Mouse (Mus musculus) left cerebral cortex, adult 2 months (tissue): ENCODE results near the gene Cdip1. TPM values are rescaled to one million over a fixed set of nuclear protein-coding genes. Genes with fewer than 3 reads are reported as not detected.
"Not testable (repeated sequence)": the region's sequence is repeated elsewhere in the genome, so short reads cannot be mapped to it uniquely, and the experiment has no call there.

Experiments
- DNase-seq, 2 experiments: peaks; one replicate each; pipeline ENCODE4 v3.0.0; 2021 to 2022; ENCODE audit warnings: low spot score in 2 of 2, mixed read lengths in 1 of 2; ENCODE audit errors: extremely low spot score in 1 of 2
- H3K27ac ChIP-seq: fragments of 200-600 bp; 2 replicates; pipeline ENCODE4 v1.8.1; 2022
- H3K4me3 ChIP-seq: fragments of 200-600 bp; 2 replicates; pipeline ENCODE4 v1.8.1; 2022
- CTCF ChIP-seq: fragments of 200-600 bp; IDR thresholded peaks from 2 replicates; pipeline ENCODE4 v1.8.1; 2022; ENCODE audit warnings: antibody characterized with exemption, mild to moderate bottlenecking, moderate library complexity
- intact Hi-C: fragments of 180-260 bp; cut with DNase I; formaldehyde crosslinking; loops from one replicate; pipeline ENCODE4 v1.15.1; 2025
- long read RNA-seq, 2 experiments: library from polyadenylated mRNA; stranded (forward); transcript quantifications; one replicate each; pipeline ENCODE4 v2.0.0; 2021; ENCODE audit warnings: borderline mapping rate in 2 of 2
- total RNA-seq, 2 experiments: library from RNA; stranded (reverse); gene quantifications; 2 replicates each; pipeline ENCODE4 v1.2.3; 2021

The Cdip1 gene
- total RNA-seq = 100 to 1,000 TPM; 189 to 204 TPM
- long read RNA-seq, experiment 1, full-length matches to known transcripts = 382 of 451 reads
- long read RNA-seq, experiment 1, partial matches to known transcripts = 17 of 451 reads
- long read RNA-seq, experiment 1, other reads (novel, unspliced or antisense) = 52 of 451 reads
- long read RNA-seq, experiment 2, full-length matches to known transcripts = 206 of 251 reads
- long read RNA-seq, experiment 2, partial matches to known transcripts = 7 of 251 reads
- long read RNA-seq, experiment 2, other reads (novel, unspliced or antisense) = 38 of 251 reads

GRCm38 (mm10) chr16:4789810-4790559 lies at the start of gene Cdip1:
TSS of gene Cdip1 (minus strand) at chr16:4790292.
- DNase-seq = peak; percentile 95 to 96
- peak within 1 kb of the TSS; percentile 86 for H3K4me3 ChIP-seq
- intact Hi-C loops = loop anchor here (2.0 to 5.0 kb wide), 3 partner anchors 63 to 105 kb away; partner anchors contain the start of genes Hmox2 and Nmral1
- peak within 1 kb of the TSS; percentile 99 for H3K27ac ChIP-seq
- TF ChIP-seq CTCF = no peak

- TF ChIP-seq CTCF = no peak
- intact Hi-C loops = no loop called here
- Histone ChIP-seq H3K27ac (no peak overlapping the region), H3K4me3 (no peak overlapping the region)
- DNase-seq = no peak
Measured at GRCm38 (mm10) chr16:4839552-4839951, 49.5 kb upstream of the Cdip1 start.

- intact Hi-C loops = no loop called here
- H3K27ac ChIP-seq = no peak overlapping the region
- DNase-seq = no peak
- H3K4me3 ChIP-seq = no peak overlapping the region
- TF ChIP-seq CTCF = no peak
Measured at GRCm38 (mm10) chr16:4837631-4838030, 47.5 kb upstream of the Cdip1 start.

- no peak within 1 kb of the TSS for H3K4me3 ChIP-seq
- intact Hi-C loops = no loop called here
- H3K27ac ChIP-seq = no peak within 1 kb of the TSS
- no peak for DNase-seq
- no peak for TF ChIP-seq CTCF
Measured at GRCm38 (mm10) chr16:4835191-4835590, 45.1 kb upstream of the Cdip1 start, which contains the start of gene 4930562C15Rik. TSS of gene 4930562C15Rik (plus strand) at chr16:4835416.

GRCm38 (mm10) chr16:4833858-4834257 lies 43.8 kb upstream of the Cdip1 start:
- Histone ChIP-seq H3K4me3 (no peak overlapping the region), H3K27ac (no peak overlapping the region)
- DNase-seq = no peak
- intact Hi-C loops = no loop called here
- no peak for TF ChIP-seq CTCF

GRCm38 (mm10) chr16:4831650-4832419 lies 41.7 kb upstream of the Cdip1 start:
- Histone ChIP-seq H3K27ac (no peak overlapping the region), H3K4me3 (no peak overlapping the region)
- peak; percentile 36 to 38 for DNase-seq
- intact Hi-C loops = no loop called here
- TF ChIP-seq CTCF = peak; percentile 50

GRCm38 (mm10) chr16:4829271-4829900 lies 39.3 kb upstream of the Cdip1 start:
- intact Hi-C loops = no loop called here
- H3K27ac ChIP-seq = no peak overlapping the region
- TF ChIP-seq CTCF = no peak
- H3K4me3 ChIP-seq = no peak overlapping the region
- DNase-seq = no peak

- intact Hi-C loops = no loop called here
- no peak overlapping the region for H3K4me3 ChIP-seq
- TF ChIP-seq CTCF = no peak
- no peak for DNase-seq
- H3K27ac ChIP-seq = no peak overlapping the region
Measured at GRCm38 (mm10) chr16:4827639-4828038, 37.5 kb upstream of the Cdip1 start.

- intact Hi-C loops, DNase-seq, H3K27ac ChIP-seq, H3K4me3 ChIP-seq: not testable (repeated sequence)
Measured at GRCm38 (mm10) chr16:4824466-4824865, 34.4 kb upstream of the Cdip1 start.

- no peak overlapping the region for H3K4me3 ChIP-seq
- H3K27ac ChIP-seq = no peak overlapping the region
- intact Hi-C loops = no loop called here
- no peak for TF ChIP-seq CTCF
- no peak for DNase-seq
Measured at GRCm38 (mm10) chr16:4818349-4818748, 28.3 kb upstream of the Cdip1 start.

- TF ChIP-seq CTCF = no peak
- Histone ChIP-seq H3K4me3 (no peak overlapping the region), H3K27ac (no peak overlapping the region)
- no peak for DNase-seq
- intact Hi-C loops = no loop called here
Measured at GRCm38 (mm10) chr16:4796631-4797030, 6.5 kb upstream of the Cdip1 start.
